9 mouse cellular contexts compared by ENCODE assay signal in genomic region chr7:80786746-80787145, GRCm38 (mm10). TPM values are rescaled to one million over a fixed set of nuclear protein-coding genes. Genes with fewer than 3 reads are reported as not detected.
A peak's percentile ranks its signal among the peaks of the same experiment; 100 is the strongest.
DNase-seq lines count a peak whose midpoint lies in the region; ATAC-seq and TF ChIP-seq lines count a peak whose summit lies in the region.
"Had no signal": no experiment of that assay in that cellular context is flagged by ENCODE, and none has a peak within 500 bp of the region (broad histone marks: within the 10 kb centered on the region; RNA-seq: fewer than 3 reads in every experiment).

No protein-coding gene starts in this region.

- TF ChIP-seq CTCF in forebrain, postnatal 0 days (IDR thresholded peaks at IDR 0.05; ENCODE audit: low read depth) = no peak

- no peak overlapping the region for H3K4me2 ChIP-seq in intestine, embryonic 14.5 days (ENCODE audit: low read length)
- no peak overlapping the region for H3K4me2 ChIP-seq in intestine, embryonic 16.5 days (ENCODE audit: low read depth, low read length)
- H3K4me2 ChIP-seq in embryonic facial prominence, embryonic 14.5 days (ENCODE audit: low read depth, low read length) = no peak overlapping the region
- H3K4me2 ChIP-seq in myocyte (ENCODE audit: low read depth) = peak overlapping the region; percentile 94
- no peak overlapping the region for H3K4me2 ChIP-seq in forebrain, postnatal 0 days (ENCODE audit: low read depth)
- H3K4me2 ChIP-seq: limb, embryonic 12.5 days had no signal

- peaks cover 87% of the 10 kb centered on the region for H3K79me2 ChIP-seq in myocyte (ENCODE audit: control insufficient read depth, insufficient read depth)

- no peak overlapping the region for H3K9ac ChIP-seq in intestine, embryonic 14.5 days (ENCODE audit: low read length)
- H3K9ac ChIP-seq in intestine, embryonic 16.5 days (ENCODE audit: low read depth, low read length) = no peak overlapping the region
- no peak overlapping the region for H3K9ac ChIP-seq in embryonic facial prominence, embryonic 14.5 days (ENCODE audit: low read depth, low read length)
- H3K9ac ChIP-seq in forebrain, postnatal 0 days = no peak overlapping the region
- H3K9ac ChIP-seq: limb, embryonic 12.5 days had no signal

- no peak for TF ChIP-seq POLR2A in myocyte (IDR thresholded peaks at IDR 0.05; ENCODE audit: insufficient read length, low read depth)

- DNase-seq in intestine, embryonic 14.5 days (ENCODE audit: low spot score) = no peak
- DNase-seq in embryonic facial prominence, embryonic 14.5 days (ENCODE audit: low spot score) = peak; percentile 40
- peak; percentile 73 to 79 for DNase-seq in heart, postnatal 10 days
- DNase-seq in left cerebral cortex, adult 9 months (ENCODE audit: low spot score in 2 of 2) = no peak
- no peak for DNase-seq in forebrain, postnatal 0 days

- no peaks in the 10 kb centered on the region for H3K27me3 ChIP-seq in intestine, embryonic 14.5 days (replicated peaks; ENCODE audit: control insufficient read depth, insufficient read depth, low read length)
- no peaks in the 10 kb centered on the region for H3K27me3 ChIP-seq in intestine, embryonic 16.5 days (replicated peaks; ENCODE audit: control insufficient read depth, insufficient read depth, low read length)
- H3K27me3 ChIP-seq in embryonic facial prominence, embryonic 14.5 days (replicated peaks; ENCODE audit: control insufficient read depth, insufficient read depth, low read length) = no peaks in the 10 kb centered on the region
- no peaks in the 10 kb centered on the region for H3K27me3 ChIP-seq in myocyte (ENCODE audit: control insufficient read depth, insufficient read depth, insufficient read length)
- H3K27me3 ChIP-seq in forebrain, postnatal 0 days (ENCODE audit: insufficient read depth, low read length) = no peaks in the 10 kb centered on the region
- H3K27me3 ChIP-seq: limb, embryonic 12.5 days had no signal

- H3K4me1 ChIP-seq in intestine, embryonic 14.5 days (replicated peaks; ENCODE audit: control insufficient read depth, insufficient read depth, low read length) = peaks cover 44% of the 10 kb centered on the region
- H3K4me1 ChIP-seq in intestine, embryonic 16.5 days (ENCODE audit: control insufficient read depth, insufficient read depth, low read length) = peaks cover 38% of the 10 kb centered on the region
- H3K4me1 ChIP-seq in embryonic facial prominence, embryonic 14.5 days (ENCODE audit: control insufficient read depth, insufficient read depth, low read length) = peaks cover 22% of the 10 kb centered on the region
- no peaks in the 10 kb centered on the region for H3K4me1 ChIP-seq in forebrain, postnatal 0 days (ENCODE audit: insufficient read depth)

- H3ac ChIP-seq in myocyte (ENCODE audit: control insufficient read depth, insufficient read length) = no peak overlapping the region

- ATAC-seq in intestine, embryonic 14.5 days (replicated peaks; ENCODE audit: low FRiP score, low TSS enrichment, low read depth) = no peak
- ATAC-seq in intestine, embryonic 16.5 days = no peak
- no peak for ATAC-seq in embryonic facial prominence, embryonic 14.5 days (ENCODE audit: low read depth)
- no peak for ATAC-seq in granulocyte monocyte progenitor cell, adult 5-6 weeks (replicated peaks; ENCODE audit: poor library complexity, severe bottlenecking)
- ATAC-seq in forebrain, postnatal 0 days = no peak

- H3K9me3 ChIP-seq in intestine, embryonic 14.5 days (ENCODE audit: control insufficient read depth, low read length) = no peaks in the 10 kb centered on the region
- no peaks in the 10 kb centered on the region for H3K9me3 ChIP-seq in intestine, embryonic 16.5 days (ENCODE audit: control insufficient read depth, low read length)
- no peaks in the 10 kb centered on the region for H3K9me3 ChIP-seq in embryonic facial prominence, embryonic 14.5 days (ENCODE audit: control insufficient read depth, low read length)
- H3K9me3 ChIP-seq in forebrain, postnatal 0 days (ENCODE audit: low read length) = no peaks in the 10 kb centered on the region
- H3K9me3 ChIP-seq: limb, embryonic 12.5 days had no signal

- 55% methylated on average over 6 of the region's 6 CpGs for WGBS in intestine, embryonic 14.5 days
- 51% methylated on average over 6 of the region's 6 CpGs for WGBS in intestine, embryonic 16.5 days
- WGBS in embryonic facial prominence, embryonic 14.5 days = 50% methylated on average over 6 of the region's 6 CpGs
- whole genome bisulfite sequencing in forebrain, postnatal 0 days = 72% methylated on average over 6 of the region's 6 CpGs

- H3K4me3 ChIP-seq in intestine, embryonic 14.5 days (ENCODE audit: low read depth, low read length) = no peak overlapping the region
- H3K4me3 ChIP-seq in intestine, embryonic 16.5 days (ENCODE audit: low read length) = no peak overlapping the region
- H3K4me3 ChIP-seq in embryonic facial prominence, embryonic 14.5 days (ENCODE audit: low read depth, low read length) = no peak overlapping the region
- peak overlapping the region; percentile 7 for H3K4me3 ChIP-seq in myocyte
- H3K4me3 ChIP-seq in forebrain, postnatal 0 days (ENCODE audit: low read depth, low read length) = no peak overlapping the region
- H3K4me3 ChIP-seq: limb, embryonic 12.5 days had no signal

- intact Hi-C loops in heart, postnatal 10 days (cut with DNase I) = no loop called here

- H3K36me3 ChIP-seq in intestine, embryonic 14.5 days (ENCODE audit: control insufficient read depth, insufficient read depth, low read length) = no peaks in the 10 kb centered on the region
- peaks cover 3% of the 10 kb centered on the region; the same call in 1 of the 2 replicates for H3K36me3 ChIP-seq in intestine, embryonic 16.5 days (ENCODE audit: control insufficient read depth, insufficient read depth, low read length)
- no peaks in the 10 kb centered on the region for H3K36me3 ChIP-seq in embryonic facial prominence, embryonic 14.5 days (ENCODE audit: control insufficient read depth, insufficient read depth, low read length)
- H3K36me3 ChIP-seq in myocyte (ENCODE audit: control insufficient read depth, insufficient read depth) = no peaks in the 10 kb centered on the region
- H3K36me3 ChIP-seq in forebrain, postnatal 0 days (ENCODE audit: insufficient read depth) = no peaks in the 10 kb centered on the region
- H3K36me3 ChIP-seq: limb, embryonic 12.5 days had no signal

- 0 out of 2 replicates have a peak overlapping the region, but pooled peaks have one; percentile 4 for H3K27ac ChIP-seq in intestine, embryonic 14.5 days (ENCODE audit: low read depth)
- H3K27ac ChIP-seq in intestine, embryonic 16.5 days (ENCODE audit: low read length) = no peak overlapping the region
- H3K27ac ChIP-seq in embryonic facial prominence, embryonic 14.5 days (replicated peaks; ENCODE audit: low read depth, low read length) = peak overlapping the region; percentile 29; the same call in 1 of the 2 replicates
- H3K27ac ChIP-seq in forebrain, postnatal 0 days (ENCODE audit: low read depth, low read length) = no peak overlapping the region
- H3K27ac ChIP-seq: limb, embryonic 12.5 days had no signal

TF ChIP-seq in myocyte, 11 proteins besides CTCF, POLR2A, EP300 and RAD21:
- peak in 2 of 3 experiments; percentile 88 to 90 for TF ChIP-seq MYOD1 (IDR thresholded peaks at IDR 0.05; ENCODE audit: control insufficient read depth in 1 of 3, insufficient read length in 2 of 3, low read depth in 2 of 3)
- peak; percentile 47 for TF ChIP-seq TCF3 (IDR thresholded peaks at IDR 0.05; ENCODE audit: insufficient read length, low read depth)
- TF ChIP-seq POLR2AphosphoS2 (IDR thresholded peaks at IDR 0.05; ENCODE audit: insufficient read length, low read depth) = no peak
- TF ChIP-seq TCF12 (IDR thresholded peaks at IDR 0.05; ENCODE audit: insufficient read depth, poor library complexity, severe bottlenecking) = peak; percentile 56
- TF ChIP-seq SRF (IDR thresholded peaks at IDR 0.05; ENCODE audit: control insufficient read depth, insufficient read length, low read depth) = no peak
- no peak for TF ChIP-seq USF1 (IDR thresholded peaks at IDR 0.05; ENCODE audit: low read depth)
- no peak for TF ChIP-seq REST (IDR thresholded peaks at IDR 0.05; ENCODE audit: insufficient read depth, insufficient read length)
- peak; percentile 73 to 90 (median 74) for TF ChIP-seq MYOG (IDR thresholded peaks at IDR 0.05; ENCODE audit: control insufficient read depth in 1 of 3, insufficient read depth in 1 of 3, insufficient read length in 2 of 3, low read depth in 2 of 3)

RNA-seq across cellular contexts. Expression of gene Iqgap1, which starts 39.0 kb away (rescaled TPM):
- 81.7 and 82.5 TPM in 2 replicates for polyA plus RNA-seq in intestine, embryonic 14.5 days (2014; fragmentation: Nextera tagmentation; extraction: Ambion mirVana)
- 64.3 and 66.2 TPM in 2 replicates for polyA plus RNA-seq in intestine, embryonic 16.5 days (2015; fragmentation: Nextera tagmentation; extraction: Ambion mirVana)
- 68.6 and 73.7 TPM in 2 replicates for polyA plus RNA-seq in embryonic facial prominence, embryonic 14.5 days (2014; fragmentation: Nextera tagmentation; extraction: Ambion mirVana)
- 10 to 100 TPM; 74.3 to 74.9 TPM for total RNA-seq in heart, postnatal 10 days (2021)
- 61.7 TPM for polyA plus RNA-seq in myocyte (2012; fragmentation: generic; extraction: Trizol)
- 89.6 and 92.9 TPM in 2 replicates for total RNA-seq in granulocyte monocyte progenitor cell, adult 5-6 weeks (2014; fragmentation: Nextera tagmentation)
- total RNA-seq in granulocyte monocyte progenitor cell, adult 5-6 weeks (2017) = 85.5 and 95.4 TPM in 2 replicates
- total RNA-seq in forebrain, postnatal 0 days (2014; rRNA removed) = 30.1 and 35.9 TPM in 2 replicates
- polyA plus RNA-seq in forebrain, postnatal 0 days (2015; fragmentation: Nextera tagmentation; extraction: Ambion mirVana) = 8.6 and 11.5 TPM in 2 replicates

Comparison
In these comparisons a context has a peak if more than half of its experiments do, and no peak if none do; other contexts are left out.
1. H3K27ac ChIP-seq: peak in intestine, embryonic 14.5 days (single experiment) and embryonic facial prominence, embryonic 14.5 days (single experiment); none in intestine, embryonic 16.5 days (single experiment) and forebrain, postnatal 0 days (single experiment).
2. DNase-seq: peak in embryonic facial prominence, embryonic 14.5 days (single experiment) and heart, postnatal 10 days (2 of 2); none in intestine, embryonic 14.5 days (single experiment), left cerebral cortex, adult 9 months (0 of 2) and forebrain, postnatal 0 days (single experiment).